In genomic region chr5:92254476-92254875, GRCm38 (mm10) we compare ENCODE assay signal across 26 mouse cellular contexts. TPM values are rescaled to one million over a fixed set of nuclear protein-coding genes. Genes with fewer than 3 reads are reported as not detected.
DNase-seq lines count a peak whose midpoint lies in the region; ATAC-seq and TF ChIP-seq lines count a peak whose summit lies in the region.
"Had no signal": no experiment of that assay in that cellular context is flagged by ENCODE, and none has a peak within 500 bp of the region (broad histone marks: within the 10 kb centered on the region; RNA-seq: fewer than 3 reads in every experiment).

No protein-coding gene starts in this region.

- TF ChIP-seq EP300 in MEL (IDR thresholded peaks at IDR 0.05; ENCODE audit: low read depth in 1 of 2, low read length in 2 of 2) = no peak
- TF ChIP-seq EP300 in stomach, postnatal 0 days (optimal IDR thresholded peaks at IDR 0.05) = no peak

- 51% methylated on average over 6 of the region's 6 CpGs for WGBS in stomach, postnatal 0 days

- no peaks in the 10 kb centered on the region for H3K79me2 ChIP-seq in MEL (ENCODE audit: control insufficient read depth, insufficient read depth, low read length, poor library complexity)

- H3K36me3 ChIP-seq in MEL (ENCODE audit: control insufficient read depth in 1 of 2, insufficient read depth in 2 of 2, low read length in 2 of 2) = peaks cover 0 to 4% of the 10 kb centered on the region in 2 experiments; a peak in 1 of 4 replicates
- H3K36me3 ChIP-seq in stomach, postnatal 0 days (ENCODE audit: control insufficient read depth, insufficient read depth, low read length) = no peaks in the 10 kb centered on the region
- H3K36me3 ChIP-seq: embryonic facial prominence, embryonic 15.5 days; forebrain, embryonic 10.5 days; forebrain, embryonic 15.5 days had no signal

- no peak for TF ChIP-seq POLR2A in MEL (IDR thresholded peaks at IDR 0.05; ENCODE audit: control insufficient read depth in 1 of 2, insufficient read depth in 1 of 2, low read depth in 1 of 2, low read length in 2 of 2, poor library complexity in 1 of 2)

- H3K9me3 ChIP-seq in MEL (replicated peaks; ENCODE audit: insufficient read depth, low read length) = no peaks in the 10 kb centered on the region
- H3K9me3 ChIP-seq in stomach, postnatal 0 days (ENCODE audit: control insufficient read depth, low read length) = no peaks in the 10 kb centered on the region
- H3K9me3 ChIP-seq: forebrain, embryonic 10.5 days; forebrain, embryonic 15.5 days had no signal

- H3K4me2 ChIP-seq in stomach, postnatal 0 days (replicated peaks; ENCODE audit: low read depth) = no peak overlapping the region
- H3K4me2 ChIP-seq: embryonic facial prominence, embryonic 15.5 days; forebrain, embryonic 15.5 days; hindbrain, embryonic 14.5 days had no signal

- no peak overlapping the region for H3K27ac ChIP-seq in MEL (ENCODE audit: control insufficient read depth, low read depth, low read length)
- H3K27ac ChIP-seq in stomach, postnatal 0 days (replicated peaks) = no peak overlapping the region
- H3K27ac ChIP-seq: embryonic facial prominence, embryonic 15.5 days; forebrain, embryonic 10.5 days; forebrain, embryonic 15.5 days; hindbrain, embryonic 14.5 days had no signal

- no peak overlapping the region for H3K4me3 ChIP-seq in MEL (ENCODE audit: control insufficient read depth in 1 of 2, insufficient read depth in 1 of 2, low read depth in 2 of 2, low read length in 2 of 2)
- no peak overlapping the region for H3K4me3 ChIP-seq in stomach, postnatal 0 days (ENCODE audit: low read depth, low read length)
- H3K4me3 ChIP-seq: embryonic facial prominence, embryonic 15.5 days; erythroblast, embryonic 14.5 days; forebrain, embryonic 10.5 days; forebrain, embryonic 15.5 days had no signal

- no peaks in the 10 kb centered on the region for H3K27me3 ChIP-seq in MEL (ENCODE audit: control insufficient read depth in 1 of 2, insufficient read depth in 2 of 2, low read length in 2 of 2)
- no peaks in the 10 kb centered on the region for H3K27me3 ChIP-seq in stomach, postnatal 0 days (ENCODE audit: control insufficient read depth, insufficient read depth, low read length)
- H3K27me3 ChIP-seq: forebrain, embryonic 15.5 days had no signal

- no peak for TF ChIP-seq CTCF in MEL (IDR thresholded peaks at IDR 0.05 in 2 of 3, conservative IDR thresholded peaks at IDR 0.05 in 1 of 3; ENCODE audit: control insufficient read depth in 1 of 3, insufficient read depth in 1 of 3, low read depth in 2 of 3, low read length in 3 of 3, poor library complexity in 1 of 3, severe bottlenecking in 1 of 3)
- no peak for TF ChIP-seq CTCF in stomach, postnatal 0 days (IDR thresholded peaks at IDR 0.05; ENCODE audit: low read depth)

- H3K4me1 ChIP-seq in MEL (ENCODE audit: control insufficient read depth in 1 of 2, insufficient read depth in 2 of 2, low read length in 2 of 2) = peaks cover 0 to 6% of the 10 kb centered on the region in 2 experiments; a peak in 1 of 4 replicates
- no peaks in the 10 kb centered on the region for H3K4me1 ChIP-seq in stomach, postnatal 0 days (replicated peaks; ENCODE audit: control insufficient read depth, insufficient read depth)
- H3K4me1 ChIP-seq: embryonic facial prominence, embryonic 15.5 days had no signal

- TF ChIP-seq RAD21 in MEL (IDR thresholded peaks at IDR 0.05; ENCODE audit: low read depth, low read length) = no peak

- ATAC-seq in megakaryocyte, adult 5-6 weeks (ENCODE audit: poor library complexity, severe bottlenecking) = peak; percentile 76
- peak; percentile 73 for ATAC-seq in stomach, postnatal 0 days (ENCODE audit: low FRiP score, low TSS enrichment)
- no peak for ATAC-seq in frontal cortex, adult (ENCODE audit: low TSS enrichment)
- ATAC-seq: forebrain, embryonic 15.5 days had no signal

- DNase-seq in MEL (ENCODE audit: low read depth, low spot score) = peak; percentile 28
- peak; percentile 30 for DNase-seq in adipocyte (ENCODE audit: low spot score)
- no peak for DNase-seq in stomach, postnatal 0 days (ENCODE audit: low spot score)
- DNase-seq in Muller cell, postnatal 12 days (ENCODE audit: inconsistent ontology term) = no peak
- DNase-seq: adrenal gland, postnatal 14 days; cerebellum, adult 18-20 months; cerebellum, postnatal 10 days; embryo, embryonic 11 days; gastrocnemius, postnatal 14 days; heart, postnatal 10 days; heart, postnatal 4 days; kidney, adult 11 months had no signal

- H3K9ac ChIP-seq in MEL (ENCODE audit: control insufficient read depth, low read depth, low read length, poor library complexity, severe bottlenecking) = no peak overlapping the region
- no peak overlapping the region for H3K9ac ChIP-seq in stomach, postnatal 0 days (ENCODE audit: low read length)
- H3K9ac ChIP-seq: embryonic facial prominence, embryonic 15.5 days; forebrain, embryonic 15.5 days; hindbrain, embryonic 14.5 days had no signal

TF ChIP-seq in MEL, 35 proteins besides CTCF, POLR2A, EP300 and RAD21:
- TF ChIP-seq NRF1 (IDR thresholded peaks at IDR 0.05; ENCODE audit: insufficient read depth, low read depth, low read length, poor library complexity, severe bottlenecking) = no peak
- TF ChIP-seq NELFE (IDR thresholded peaks at IDR 0.05; ENCODE audit: low read depth, low read length) = no peak
- no peak for TF ChIP-seq TBP (IDR thresholded peaks at IDR 0.05; ENCODE audit: low read depth, low read length)
- TF ChIP-seq ZMIZ1 (IDR thresholded peaks at IDR 0.05; ENCODE audit: low read depth, low read length) = no peak
- TF ChIP-seq UBTF (IDR thresholded peaks at IDR 0.05; ENCODE audit: borderline replicate concordance, insufficient read depth, low read depth, low read length) = no peak
- no peak for TF ChIP-seq SMC3 (IDR thresholded peaks at IDR 0.05; ENCODE audit: low read depth, low read length)
- no peak for TF ChIP-seq MYB (IDR thresholded peaks at IDR 0.05; ENCODE audit: low read depth, low read length)
- no peak for TF ChIP-seq CHD1 (IDR thresholded peaks at IDR 0.05; ENCODE audit: low read depth, low read length)
- TF ChIP-seq ETS1 (IDR thresholded peaks at IDR 0.05; ENCODE audit: low read depth, low read length) = no peak
- TF ChIP-seq E2F4 (IDR thresholded peaks at IDR 0.05; ENCODE audit: borderline replicate concordance, low read depth, low read length) = no peak
- TF ChIP-seq BHLHE40 (IDR thresholded peaks at IDR 0.05; ENCODE audit: borderline replicate concordance, low read depth, low read length) = no peak
- TF ChIP-seq ZC3H11A (IDR thresholded peaks at IDR 0.05; ENCODE audit: low read depth, low read length) = no peak
- TF ChIP-seq GABPA (IDR thresholded peaks at IDR 0.05; ENCODE audit: low read depth, low read length) = no peak
- TF ChIP-seq MAX (IDR thresholded peaks at IDR 0.05; ENCODE audit: low read length) = no peak
- TF ChIP-seq SIN3A (IDR thresholded peaks at IDR 0.05; ENCODE audit: low read length) = no peak
- TF ChIP-seq MYC (IDR thresholded peaks at IDR 0.05; ENCODE audit: low read depth, low read length) = no peak
- TF ChIP-seq ELF1 (IDR thresholded peaks at IDR 0.05; ENCODE audit: low read depth, low read length) = no peak
- TF ChIP-seq JUND (IDR thresholded peaks at IDR 0.05; ENCODE audit: low read depth, low read length) = no peak
- no peak for TF ChIP-seq HCFC1 (IDR thresholded peaks at IDR 0.05; ENCODE audit: low read depth, low read length)

RNA-seq across cellular contexts. Expression of gene Ppef2, which starts 1.6 kb away (rescaled TPM):
- 0.04 TPM in 1 of 2 replicates, not detected in the other for total RNA-seq in MEL (2012; rRNA removed)
- polyA plus RNA-seq in MEL (2012; ENCODE audit: insufficient read depth in 1 of 2, insufficient read length in 2 of 2, low read depth in 1 of 2, low replicate concordance in 2 of 2, missing spikeins in 1 of 2) = under 1 TPM in 1 of 2 experiments, not detected in 1; 0.08 TPM
- total RNA-seq in megakaryocyte, adult 5-6 weeks (2015) = 4.7 and 5.5 TPM in 2 replicates
- total RNA-seq in megakaryocyte, adult 5-6 weeks (2017) = 2.7 TPM in 2 replicates
- 0.12 and 0.30 TPM in 2 replicates for polyA plus RNA-seq in stomach, postnatal 0 days (2015; fragmentation: Nextera tagmentation; extraction: Ambion mirVana)
- total RNA-seq: adrenal gland, adult 18-20 months; heart, adult 8-10 months; heart, postnatal 10 days; heart, postnatal 4 days had no signal
- polyA plus RNA-seq: embryonic facial prominence, embryonic 11.5 days; erythroblast, embryonic 14.5 days; forebrain, embryonic 10.5 days; heart, embryonic 14.5 days had no signal

RNA-seq across cellular contexts. Expression of gene Naaa, which starts 23.5 kb away (rescaled TPM):
- 2.2 TPM in 2 replicates for total RNA-seq in MEL (2012; rRNA removed)
- 1 to 10 TPM in 1 of 2 experiments, not detected in 1; 6.7 TPM for polyA plus RNA-seq in MEL (2012; ENCODE audit: insufficient read depth in 1 of 2, insufficient read length in 2 of 2, low read depth in 1 of 2, low replicate concordance in 2 of 2, missing spikeins in 1 of 2)
- total RNA-seq in megakaryocyte, adult 5-6 weeks (2015) = 310 and 351 TPM in 2 replicates
- total RNA-seq in megakaryocyte, adult 5-6 weeks (2017) = 171 and 196 TPM in 2 replicates
- 16.4 and 17.0 TPM in 2 replicates for polyA plus RNA-seq in stomach, postnatal 0 days (2015; fragmentation: Nextera tagmentation; extraction: Ambion mirVana)

RNA-seq across cellular contexts. Expression of gene U90926, which starts 39.3 kb away (rescaled TPM):
- not detected in 2 replicates for total RNA-seq in MEL (2012; rRNA removed)
- polyA plus RNA-seq in MEL (2012; ENCODE audit: insufficient read depth in 1 of 2, insufficient read length in 2 of 2, low read depth in 1 of 2, low replicate concordance in 2 of 2, missing spikeins in 1 of 2) = not detected
- total RNA-seq in megakaryocyte, adult 5-6 weeks (2015) = not detected in 2 replicates
- not detected in 2 replicates for total RNA-seq in megakaryocyte, adult 5-6 weeks (2017)
- polyA plus RNA-seq in stomach, postnatal 0 days (2015; fragmentation: Nextera tagmentation; extraction: Ambion mirVana) = not detected in 2 replicates
- total RNA-seq: adrenal gland, adult 18-20 months; adrenal gland, postnatal 14 days; ES-E14; gastrocnemius, postnatal 14 days; heart, adult 8-10 months; heart, postnatal 10 days; heart, postnatal 4 days had no signal
- polyA plus RNA-seq: embryonic facial prominence, embryonic 11.5 days; embryonic facial prominence, embryonic 15.5 days; erythroblast, embryonic 14.5 days; forebrain, embryonic 10.5 days; forebrain, embryonic 15.5 days; frontal cortex, adult 2 months; gonadal fat pad, adult 2 months; heart, embryonic 14.5 days; hindbrain, embryonic 14.5 days had no signal

RNA-seq across cellular contexts. Expression of gene Sdad1, which starts 55.8 kb away (rescaled TPM):
- total RNA-seq in MEL (2012; rRNA removed) = 70.9 and 72.4 TPM in 2 replicates
- 10 to 100 TPM in 1 of 2 experiments, not detected in 1; 73.0 TPM for polyA plus RNA-seq in MEL (2012; ENCODE audit: insufficient read depth in 1 of 2, insufficient read length in 2 of 2, low read depth in 1 of 2, low replicate concordance in 2 of 2, missing spikeins in 1 of 2)
- 21.6 and 32.1 TPM in 2 replicates for total RNA-seq in megakaryocyte, adult 5-6 weeks (2015)
- 38.3 and 50.1 TPM in 2 replicates for total RNA-seq in megakaryocyte, adult 5-6 weeks (2017)
- polyA plus RNA-seq in stomach, postnatal 0 days (2015; fragmentation: Nextera tagmentation; extraction: Ambion mirVana) = 17.9 and 19.8 TPM in 2 replicates

Comparison
In these comparisons a context has a peak if more than half of its experiments do, and no peak if none do; other contexts are left out.
1. DNase-seq: peak in MEL (single experiment) and adipocyte (single experiment); none in stomach, postnatal 0 days (single experiment) and Muller cell, postnatal 12 days (single experiment).
2. RNA of gene Naaa, which starts 23.5 kb away (total RNA-seq): 171 to 351 TPM in megakaryocyte, adult 5-6 weeks; 2.2 TPM in MEL; every median in the first group is over 10 times any median in the second.